Mouse (Mus musculus) cerebellum, postnatal 14 days (tissue): ENCODE measurements at regions not wholly inside any gene's neighbourhood (a gene's known extent, or its start where the extent isn't known, plus 50 kb on each side); places are given as distances from the start of the nearest gene placed in this dataset.

Source experiments
- DNase-seq, 2 experiments: peaks; one replicate each; pipeline ENCODE4 v3.0.0; 2021; ENCODE audit warnings: mixed read lengths in 2 of 2

GRCm38 (mm10) chr14:119966666-119967065 is 75.6 kb downstream of the Oxgr1 start:
- DNase-seq: no peak

GRCm38 (mm10) chr14:119965842-119966483 is 76.3 kb downstream of the Oxgr1 start:
- peak; percentile 78 to 79 for DNase-seq

- DNase-seq: no peak
Measured at GRCm38 (mm10) chr14:119963741-119964140, 78.5 kb downstream of the Oxgr1 start.

GRCm38 (mm10) chr14:119953861-119954260 is 88.4 kb downstream of the Oxgr1 start:
- peak; percentile 49 to 65 for DNase-seq

- DNase-seq: no peak
Measured at GRCm38 (mm10) chr14:119952877-119953624, 89.2 kb downstream of the Oxgr1 start.
